Mouse (Mus musculus) MEL (cell line): ENCODE data around the gene Diras1.
"Not testable (repeated sequence)": the region's sequence is repeated elsewhere in the genome, so short reads cannot be mapped to it uniquely, and the experiment has no call there.

Experiments
- CTCF ChIP-seq, 3 experiments: IDR thresholded peaks in 2 of 3; conservative IDR thresholded peaks in 1 of 3; 2 replicates each; pipeline ENCODE4 v1.5.1; 2011 to 2012; ENCODE audit warnings: low read length in 3 of 3, low read depth in 2 of 3, mild to moderate bottlenecking in 2 of 3, improper control_type of control experiment in 1 of 3, inconsistent platforms in 1 of 3, mixed read lengths in 1 of 3, moderate library complexity in 1 of 3; ENCODE audit not compliant: control insufficient read depth in 1 of 3, insufficient read depth in 1 of 3, poor library complexity in 1 of 3, severe bottlenecking in 1 of 3
- EP300 ChIP-seq, 2 experiments: IDR thresholded peaks; 2 replicates each; pipeline ENCODE4 v1.6.1; 2011; ENCODE audit warnings: improper control_type of control experiment in 2 of 2, low read length in 2 of 2, low read depth in 1 of 2, mild to moderate bottlenecking in 1 of 2
- POLR2A ChIP-seq, 2 experiments: IDR thresholded peaks; 2 replicates each; pipeline ENCODE4 v1.6.1; 2011 to 2012; ENCODE audit warnings: low read length in 2 of 2, mild to moderate bottlenecking in 2 of 2, control low read depth in 1 of 2, improper control_type of control experiment in 1 of 2, low read depth in 1 of 2, moderate library complexity in 1 of 2; ENCODE audit not compliant: control insufficient read depth in 1 of 2, insufficient read depth in 1 of 2, poor library complexity in 1 of 2
- POLR2AphosphoS2 ChIP-seq: IDR thresholded peaks from 2 replicates; pipeline ENCODE4 v1.6.1; 2011; ENCODE audit warnings: low read length, improper control_type of control experiment
- POLR2AphosphoS5 ChIP-seq: IDR thresholded peaks from 2 replicates; pipeline ENCODE4 v1.6.1; 2012; ENCODE audit warnings: low read depth, borderline replicate concordance, mild to moderate bottlenecking, inconsistent platforms, low read length, moderate library complexity, mixed read lengths
- RAD21 ChIP-seq: IDR thresholded peaks from 2 replicates; pipeline ENCODE4 v1.6.1; 2011; ENCODE audit warnings: mild to moderate bottlenecking, low read depth, low read length, improper control_type of control experiment
- RCOR1 ChIP-seq: IDR thresholded peaks from 2 replicates; pipeline ENCODE4 v1.6.1; 2012; ENCODE audit warnings: low read depth, mild to moderate bottlenecking, inconsistent platforms, low read length, improper control_type of control experiment
- SIN3A ChIP-seq: IDR thresholded peaks from 2 replicates; pipeline ENCODE4 v1.6.1; 2012; ENCODE audit warnings: low read length, improper control_type of control experiment, inconsistent platforms
- SMC3 ChIP-seq: IDR thresholded peaks from 2 replicates; pipeline ENCODE4 v1.6.1; 2011; ENCODE audit warnings: low read depth, low read length, improper control_type of control experiment
- TCF12 ChIP-seq: IDR thresholded peaks from 2 replicates; pipeline ENCODE4 v1.6.1; 2014; ENCODE audit warnings: low read depth, mild to moderate bottlenecking, inconsistent platforms, low read length, improper control_type of control experiment, moderate library complexity
- USF1 ChIP-seq: IDR thresholded peaks from 2 replicates; pipeline ENCODE4 v1.6.1; 2014; ENCODE audit warnings: low read depth, mild to moderate bottlenecking, inconsistent platforms, low read length, improper control_type of control experiment, moderate library complexity
- USF2 ChIP-seq, 2 experiments: IDR thresholded peaks; 2 replicates each; pipeline ENCODE4 v1.6.1; 2011 to 2012; ENCODE audit warnings: improper control_type of control experiment in 2 of 2, low read length in 2 of 2, borderline replicate concordance in 1 of 2, inconsistent platforms in 1 of 2, low read depth in 1 of 2, mild to moderate bottlenecking in 1 of 2; ENCODE audit not compliant: insufficient read depth in 1 of 2
- ZKSCAN1 ChIP-seq: IDR thresholded peaks from 2 replicates; pipeline ENCODE4 v1.6.1; 2012; ENCODE audit warnings: low read depth, mild to moderate bottlenecking, inconsistent platforms, low read length, improper control_type of control experiment, moderate library complexity
- ZMIZ1 ChIP-seq: IDR thresholded peaks from 2 replicates; pipeline ENCODE4 v1.6.1; 2012; ENCODE audit warnings: low read depth, mild to moderate bottlenecking, inconsistent platforms, low read length, improper control_type of control experiment, moderate library complexity

DNA sequence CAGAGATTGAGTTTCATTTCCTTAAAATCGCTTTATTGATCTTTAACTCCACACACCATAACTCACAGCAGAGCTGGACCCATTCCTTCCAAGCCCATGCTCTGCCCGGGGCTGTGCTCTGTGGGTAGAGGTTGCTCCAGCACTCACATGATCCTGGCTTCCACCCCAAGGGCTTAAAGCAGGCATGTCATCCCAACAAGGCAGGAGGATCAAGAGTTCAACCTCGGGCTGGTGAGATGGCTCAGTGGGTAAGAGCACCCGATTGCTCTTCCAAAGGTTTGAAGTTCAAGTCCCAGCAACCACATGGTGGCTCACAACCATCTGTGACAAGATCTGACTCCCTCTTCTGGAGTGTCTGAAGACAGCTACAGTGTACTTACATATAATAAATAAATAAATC lies 35.6 kb downstream of the Diras1 start:
- not testable (repeated sequence) for TF ChIP-seq USF2 (IDR thresholded peaks at IDR 0.05; ENCODE audit: borderline replicate concordance in 1 of 2, insufficient read depth in 1 of 2, low read depth in 1 of 2, low read length in 2 of 2); SMC3; RCOR1; TCF12; ZKSCAN1; POLR2AphosphoS5; ZMIZ1; POLR2A (IDR thresholded peaks at IDR 0.05; ENCODE audit: control insufficient read depth in 1 of 2, insufficient read depth in 1 of 2, low read depth in 1 of 2, low read length in 2 of 2, poor library complexity in 1 of 2); RAD21; SIN3A; EP300 (IDR thresholded peaks at IDR 0.05; ENCODE audit: low read depth in 1 of 2, low read length in 2 of 2); USF1; CTCF (IDR thresholded peaks at IDR 0.05 in 2 of 3, conservative IDR thresholded peaks at IDR 0.05 in 1 of 3; ENCODE audit: control insufficient read depth in 1 of 3, insufficient read depth in 1 of 3, low read depth in 2 of 3, low read length in 3 of 3, poor library complexity in 1 of 3, severe bottlenecking in 1 of 3); POLR2AphosphoS2
